Mouse (Mus musculus): Measurements from ENCODE around the gene Flrt2. TPM values are rescaled to one million over a fixed set of nuclear protein-coding genes. Genes with fewer than 3 reads are reported as not detected.

Flrt2 gene
- polyA plus RNA-seq, 1 experiment = 2.7 TPM

DNA sequence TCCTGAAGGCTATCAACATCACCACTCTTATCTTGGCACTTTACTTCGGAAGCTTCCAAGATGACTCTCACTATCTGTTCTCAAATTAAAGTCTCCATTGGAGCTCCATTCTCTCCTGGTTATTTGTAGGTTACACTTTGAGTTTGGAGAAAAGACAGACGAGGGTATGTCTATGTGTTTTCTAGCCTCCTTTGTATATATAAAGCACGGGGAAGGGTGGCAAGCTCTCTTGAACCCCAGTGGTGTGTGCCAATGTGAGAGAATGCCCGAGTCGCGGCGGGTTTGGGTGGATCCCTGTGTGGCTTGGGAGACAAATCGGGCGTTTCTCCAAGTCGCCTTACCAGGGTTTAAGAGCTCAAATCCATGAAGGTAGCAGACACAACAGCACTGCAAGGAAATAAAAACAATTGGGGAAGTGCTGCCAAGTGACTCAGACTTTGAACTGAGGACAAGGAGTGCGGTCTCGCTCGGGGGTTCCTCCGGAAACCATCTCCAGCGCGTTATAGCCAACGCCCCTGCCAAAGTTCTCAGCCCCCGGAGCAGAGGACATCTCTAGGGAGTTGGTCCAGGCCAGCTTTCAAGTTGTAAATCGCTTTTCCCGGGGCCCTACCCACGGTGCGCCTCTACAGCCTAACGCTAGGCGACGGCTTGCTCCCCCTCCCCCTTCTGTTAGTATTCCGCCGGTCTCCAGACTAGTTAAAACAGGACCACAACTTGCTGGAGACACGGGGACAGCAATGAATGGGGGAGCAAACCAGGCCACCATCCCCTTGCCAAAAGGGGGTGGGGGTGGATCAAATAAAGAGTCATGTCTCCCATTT is 1.8 kb downstream of the Flrt2 start:
- H3K4me3 ChIP-seq (ENCODE audit: insufficient read depth, low read length) = peak overlapping the region; percentile 89
- H3K4me1 ChIP-seq (ENCODE audit: control insufficient read depth, insufficient read depth, low read length) = peaks cover 17% of the 10 kb centered on the region
- H3K27ac ChIP-seq (ENCODE audit: insufficient read depth, low read depth, low read length) = peak overlapping the region; percentile 30; the same call in 1 of the 2 replicates
- TF ChIP-seq POLR2A (IDR thresholded peaks at IDR 0.05; ENCODE audit: borderline replicate concordance, low read depth, low read length) (no peak), CTCF (IDR thresholded peaks at IDR 0.05; ENCODE audit: low read depth, low read length) (0 out of 2 replicates have a peak, but pooled peaks have one; percentile 14)

DNA sequence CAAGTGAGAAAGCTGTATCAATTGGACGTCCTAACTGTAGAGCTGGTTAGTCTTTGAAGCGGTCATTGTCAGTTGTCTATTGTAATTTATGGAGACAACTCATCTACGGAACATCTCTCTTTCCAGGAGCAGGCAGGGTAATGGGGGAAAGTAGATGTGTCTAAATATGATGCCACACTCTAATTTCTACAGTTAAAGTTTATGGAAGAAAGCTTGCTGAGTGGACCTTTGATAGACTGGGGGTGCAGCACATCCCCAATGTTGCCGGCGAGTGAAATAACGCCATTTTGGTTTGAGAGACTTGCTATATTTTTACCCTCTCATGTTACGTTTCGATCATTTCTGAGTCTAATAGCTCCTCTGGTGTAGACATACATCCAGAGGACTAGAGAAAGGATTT is 2.5 kb downstream of the Flrt2 start:
- H3K4me3 ChIP-seq (ENCODE audit: insufficient read depth, low read length) = peak overlapping the region; percentile 89
- no peak for TF ChIP-seq CTCF (IDR thresholded peaks at IDR 0.05; ENCODE audit: low read depth, low read length)
- no peak for TF ChIP-seq POLR2A (IDR thresholded peaks at IDR 0.05; ENCODE audit: borderline replicate concordance, low read depth, low read length)
- peaks cover 19% of the 10 kb centered on the region for H3K4me1 ChIP-seq (ENCODE audit: control insufficient read depth, insufficient read depth, low read length)
- peak overlapping the region; percentile 21; the same call in 1 of the 2 replicates for H3K27ac ChIP-seq (ENCODE audit: insufficient read depth, low read depth, low read length)

DNA sequence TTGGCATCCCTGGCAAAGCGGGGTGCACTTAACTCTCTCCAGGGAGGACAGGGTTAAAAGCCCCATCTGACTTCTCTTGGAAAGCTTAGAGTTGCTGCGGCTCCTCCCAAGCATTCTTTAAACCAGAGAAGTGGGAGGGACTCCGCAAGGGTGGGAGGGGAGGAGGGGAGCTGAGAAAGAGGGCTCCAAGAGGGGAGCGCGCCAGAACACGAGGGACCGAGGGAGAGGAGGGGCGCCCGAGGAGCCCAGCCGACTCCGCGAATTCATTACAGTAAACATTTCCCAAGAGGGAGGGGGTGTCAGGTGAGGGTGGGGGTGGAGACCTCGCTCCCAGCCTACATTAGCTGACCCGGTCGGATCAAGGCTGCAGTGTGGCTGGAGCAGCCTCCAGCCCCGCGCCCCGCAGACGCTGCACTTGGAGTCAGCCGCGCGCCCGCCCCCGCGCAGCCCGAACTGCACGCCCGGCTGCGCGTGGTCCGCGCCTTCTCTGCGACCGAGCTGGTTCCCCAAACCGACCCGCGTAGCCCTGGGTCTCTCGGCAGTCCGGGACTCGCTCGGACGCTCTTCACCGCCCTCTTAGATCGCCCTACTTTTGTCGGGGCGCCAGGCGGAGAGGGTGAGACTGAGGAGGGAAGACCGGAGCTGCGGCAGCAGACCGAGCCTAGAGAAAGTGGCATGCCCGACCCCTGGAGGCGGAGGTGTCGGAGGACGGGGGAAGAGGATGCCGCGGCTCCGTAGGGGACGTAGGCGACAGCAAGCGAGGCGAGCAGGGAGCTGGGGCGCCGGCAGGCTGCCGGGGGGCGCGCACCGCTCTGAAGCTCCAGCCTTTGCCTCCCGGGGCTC is 3.2 kb downstream of the Flrt2 start:
- Histone ChIP-seq H3K4me3 (ENCODE audit: insufficient read depth, low read length) (peak overlapping the region; percentile 89), H3K27ac (ENCODE audit: insufficient read depth, low read depth, low read length) (peak overlapping the region; percentile 61), H3K4me1 (ENCODE audit: control insufficient read depth, insufficient read depth, low read length) (peaks cover 22% of the 10 kb centered on the region)
- TF ChIP-seq CTCF (IDR thresholded peaks at IDR 0.05; ENCODE audit: low read depth, low read length) = peak; percentile 15; the same call in 1 of the 2 replicates
- TF ChIP-seq POLR2A (IDR thresholded peaks at IDR 0.05; ENCODE audit: borderline replicate concordance, low read depth, low read length) = no peak

DNA sequence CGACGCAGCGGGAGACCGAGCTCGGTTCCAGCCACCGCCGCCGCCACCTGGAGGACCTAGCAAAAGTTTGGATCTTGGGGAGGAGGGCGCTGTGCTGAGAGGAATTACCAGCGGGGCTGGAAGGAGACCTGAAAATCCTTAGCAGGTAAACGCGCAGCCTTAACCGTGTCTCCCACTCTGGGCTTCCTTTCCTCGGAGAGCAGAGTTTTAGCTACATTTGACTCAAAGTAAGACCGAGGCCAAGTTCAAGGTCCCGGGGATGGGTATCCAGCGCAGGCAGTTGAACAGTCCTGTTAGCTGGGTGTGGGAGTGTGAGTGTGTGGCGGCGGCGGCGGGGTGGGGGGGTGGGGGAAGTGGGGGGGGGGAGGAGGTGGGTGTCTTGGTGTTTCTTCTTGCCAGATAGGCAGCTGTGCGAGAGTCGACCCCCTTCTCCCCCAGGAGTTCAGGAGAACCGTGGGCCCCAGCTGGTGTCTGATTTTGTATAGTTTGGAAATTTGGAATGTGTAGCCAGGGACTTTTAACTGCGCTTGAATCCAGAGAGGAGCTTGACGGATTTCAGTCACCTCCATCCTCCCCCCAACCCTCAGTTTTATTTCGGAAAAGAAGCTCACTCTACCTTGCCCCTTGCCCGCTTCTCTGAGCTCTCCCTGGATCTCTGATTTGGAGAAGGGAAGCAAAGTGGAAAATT is 4.0 kb downstream of the Flrt2 start:
- no peak for TF ChIP-seq CTCF (IDR thresholded peaks at IDR 0.05; ENCODE audit: low read depth, low read length)
- TF ChIP-seq POLR2A (IDR thresholded peaks at IDR 0.05; ENCODE audit: borderline replicate concordance, low read depth, low read length) = no peak

DNA sequence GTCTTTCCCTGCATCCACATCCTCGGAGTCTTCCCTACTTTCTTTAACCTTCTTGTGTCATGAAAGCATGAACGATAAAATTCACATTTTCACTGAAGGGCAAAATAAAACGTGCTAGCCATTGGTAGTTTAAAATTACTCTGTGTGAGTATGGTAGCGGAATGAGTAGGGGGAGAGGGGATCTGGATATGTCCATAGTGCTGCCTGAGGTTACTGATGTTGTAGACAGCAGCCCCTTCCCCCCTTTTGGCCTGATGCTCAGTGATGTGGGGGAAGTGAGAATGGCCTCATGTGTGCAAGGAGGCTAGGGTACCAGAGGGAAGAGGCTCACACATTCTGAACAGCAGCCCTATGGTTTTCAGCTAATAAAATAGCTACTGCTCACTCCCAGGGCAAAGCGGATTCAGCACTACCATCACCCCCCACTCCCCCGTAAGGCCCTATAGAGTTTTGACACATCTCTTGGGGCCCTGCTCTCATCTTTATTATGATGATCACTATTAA is 4.5 kb downstream of the Flrt2 start:
- TF ChIP-seq POLR2A (IDR thresholded peaks at IDR 0.05; ENCODE audit: borderline replicate concordance, low read depth, low read length) = no peak
- no peak for TF ChIP-seq CTCF (IDR thresholded peaks at IDR 0.05; ENCODE audit: low read depth, low read length)
- Histone ChIP-seq H3K4me1 (ENCODE audit: control insufficient read depth, insufficient read depth, low read length) (peaks cover 25% of the 10 kb centered on the region), H3K27ac (ENCODE audit: insufficient read depth, low read depth, low read length) (no peak overlapping the region), H3K4me3 (ENCODE audit: insufficient read depth, low read length) (peak overlapping the region; percentile 89)

More for the DNA sequence above, 4.0 kb downstream of the Flrt2 start:
- H3K4me3 ChIP-seq (ENCODE audit: insufficient read depth, low read length) = peak overlapping the region; percentile 89
- no peak overlapping the region for H3K27ac ChIP-seq (ENCODE audit: insufficient read depth, low read depth, low read length)
- H3K4me1 ChIP-seq (ENCODE audit: control insufficient read depth, insufficient read depth, low read length) = peaks cover 27% of the 10 kb centered on the region

DNA sequence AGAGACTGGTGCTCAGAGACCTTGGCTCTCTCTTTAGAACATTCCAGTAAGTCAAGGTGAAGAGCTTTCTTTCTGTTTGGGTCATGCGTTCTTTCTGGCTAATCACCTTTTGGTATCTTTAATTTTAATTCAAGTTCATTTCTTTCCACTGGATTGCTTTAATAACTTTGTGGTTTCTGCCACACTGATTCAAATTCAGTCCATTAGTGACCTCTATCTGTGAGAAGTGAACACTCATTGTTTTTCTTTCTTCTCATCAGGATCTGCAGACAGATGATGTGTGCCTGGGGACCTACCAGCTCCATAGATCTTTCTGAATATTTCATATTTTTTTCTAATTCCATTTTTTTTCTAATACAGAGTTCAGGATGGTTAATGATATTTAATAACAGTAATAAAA is 6.5 kb downstream of the Flrt2 start:
- Histone ChIP-seq H3K4me1 (ENCODE audit: control insufficient read depth, insufficient read depth, low read length) (peaks cover 21% of the 10 kb centered on the region), H3K4me3 (ENCODE audit: insufficient read depth, low read length) (peak overlapping the region; percentile 9; the same call in 1 of the 2 replicates), H3K27ac (ENCODE audit: insufficient read depth, low read depth, low read length) (no peak overlapping the region)
- TF ChIP-seq POLR2A (IDR thresholded peaks at IDR 0.05; ENCODE audit: borderline replicate concordance, low read depth, low read length) (no peak), CTCF (IDR thresholded peaks at IDR 0.05; ENCODE audit: low read depth, low read length) (no peak)

DNA sequence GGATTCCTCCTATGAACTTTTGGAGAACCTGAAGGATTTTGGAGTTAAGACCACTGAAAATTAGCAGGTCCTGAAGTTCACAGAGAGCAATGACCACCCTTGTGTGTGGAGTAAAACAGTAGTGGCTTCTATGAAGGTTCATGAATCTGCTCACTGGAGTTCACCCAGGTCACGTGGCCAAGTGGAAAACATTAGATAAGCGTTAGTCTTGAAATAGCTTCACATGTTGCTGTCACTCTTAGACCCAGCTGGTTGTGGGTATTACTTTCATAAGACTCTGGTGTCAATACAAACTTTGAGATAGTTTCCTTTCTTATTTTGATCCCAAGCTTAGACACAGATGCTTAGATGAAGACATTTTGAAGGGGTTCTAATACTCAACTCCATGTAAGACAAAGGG is 8.7 kb downstream of the Flrt2 start:
- no peak for TF ChIP-seq CTCF (IDR thresholded peaks at IDR 0.05; ENCODE audit: low read depth, low read length)
- no peak for TF ChIP-seq POLR2A (IDR thresholded peaks at IDR 0.05; ENCODE audit: borderline replicate concordance, low read depth, low read length)
- Histone ChIP-seq H3K4me1 (ENCODE audit: control insufficient read depth, insufficient read depth, low read length) (peaks cover 21% of the 10 kb centered on the region), H3K27ac (ENCODE audit: insufficient read depth, low read depth, low read length) (no peak overlapping the region), H3K4me3 (ENCODE audit: insufficient read depth, low read length) (no peak overlapping the region)

DNA sequence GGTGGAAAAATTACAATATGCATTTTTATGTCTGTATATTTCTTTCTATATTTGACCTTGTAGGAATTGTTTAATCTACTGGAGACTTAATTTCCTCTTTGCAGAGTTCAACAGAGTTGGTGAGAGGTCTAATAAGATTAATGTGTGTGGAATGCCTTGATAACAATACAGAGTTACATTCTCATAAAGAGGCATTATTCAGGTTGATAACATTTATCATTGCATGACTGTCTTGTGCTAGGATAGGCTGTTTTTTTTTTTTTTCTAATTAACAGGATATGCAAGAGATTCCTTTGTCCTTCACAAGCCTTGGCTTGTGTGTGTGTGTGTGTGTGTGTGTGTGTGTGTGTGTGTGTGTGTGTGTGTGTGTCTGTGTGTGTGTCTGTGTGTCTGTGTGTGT is 9.6 kb downstream of the Flrt2 start:
- Histone ChIP-seq H3K27ac (ENCODE audit: insufficient read depth, low read depth, low read length) (no peak overlapping the region), H3K4me3 (ENCODE audit: insufficient read depth, low read length) (no peak overlapping the region), H3K4me1 (ENCODE audit: control insufficient read depth, insufficient read depth, low read length) (peaks cover 19% of the 10 kb centered on the region)
- no peak for TF ChIP-seq POLR2A (IDR thresholded peaks at IDR 0.05; ENCODE audit: borderline replicate concordance, low read depth, low read length)

DNA sequence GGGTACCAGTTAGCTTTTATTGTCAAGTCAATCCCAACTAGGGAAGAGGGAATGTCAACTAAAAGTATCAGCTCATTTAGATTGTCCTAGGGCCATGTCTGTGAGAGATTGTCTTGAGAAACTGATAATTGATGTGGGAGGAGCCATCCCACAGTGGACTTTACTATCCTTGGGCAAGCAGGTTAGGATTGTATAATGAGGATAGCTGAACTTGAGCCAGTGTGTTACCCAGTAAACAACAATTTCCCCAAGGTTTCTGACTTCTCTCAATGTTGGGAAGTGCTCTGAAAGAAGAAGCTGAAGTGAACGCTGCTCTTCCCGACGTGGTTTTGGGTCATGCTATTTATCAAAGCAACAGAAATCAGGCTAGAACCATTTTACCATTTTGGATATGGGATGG is 13.0 kb downstream of the Flrt2 start:
- Histone ChIP-seq H3K27ac (ENCODE audit: insufficient read depth, low read depth, low read length) (no peak overlapping the region), H3K4me1 (ENCODE audit: control insufficient read depth, insufficient read depth, low read length) (peaks cover 8% of the 10 kb centered on the region), H3K4me3 (ENCODE audit: insufficient read depth, low read length) (no peak overlapping the region)
- TF ChIP-seq POLR2A (IDR thresholded peaks at IDR 0.05; ENCODE audit: borderline replicate concordance, low read depth, low read length) (no peak), CTCF (IDR thresholded peaks at IDR 0.05; ENCODE audit: low read depth, low read length) (no peak)
